Mouse (Mus musculus) limb, embryonic 15.5 days (tissue): ENCODE measurements around the gene Cpsf4l. TPM values are rescaled to one million over a fixed set of nuclear protein-coding genes. Genes with fewer than 3 reads are reported as not detected.

Experiments
- ATAC-seq: fragments of 200-750 bp; cut with Nextera tagmentation; 2 replicates; pipeline ENCODE4 v1.8.0; 2017; ENCODE audit warnings: low read depth, moderate TSS enrichment; ENCODE audit not compliant: insufficient number of reproducible peaks, low FRiP score, low TSS enrichment
- H3K27ac ChIP-seq: fragments of 300-500 bp; sonication (generic); 2 replicates; pipeline ENCODE4 v1.5.1; 2015; ENCODE audit warnings: moderate library complexity, mild to moderate bottlenecking, inconsistent platforms
- H3K27me3 ChIP-seq: fragments of 300-500 bp; sonication (generic); 2 replicates; pipeline ENCODE4 v1.6.1; 2015; ENCODE audit warnings: inconsistent platforms
- H3K36me3 ChIP-seq: fragments of 300-500 bp; sonication (generic); 2 replicates; pipeline ENCODE4 v1.6.1; 2015; ENCODE audit warnings: inconsistent platforms
- H3K4me1 ChIP-seq: fragments of 300-500 bp; sonication (generic); 2 replicates; pipeline ENCODE4 v1.6.1; 2015; ENCODE audit warnings: inconsistent platforms
- H3K4me2 ChIP-seq: fragments of 300-500 bp; sonication (generic); 2 replicates; pipeline ENCODE4 v1.6.1; 2015; ENCODE audit warnings: mild to moderate bottlenecking, inconsistent platforms
- H3K4me3 ChIP-seq: fragments of 300-500 bp; sonication (generic); 2 replicates; pipeline ENCODE4 v1.5.1; 2015; ENCODE audit warnings: mild to moderate bottlenecking, inconsistent platforms
- H3K9ac ChIP-seq: fragments of 300-500 bp; sonication (generic); 2 replicates; pipeline ENCODE4 v1.6.1; 2015; ENCODE audit warnings: inconsistent platforms
- H3K9me3 ChIP-seq: fragments of 300-500 bp; sonication (generic); 2 replicates; pipeline ENCODE4 v1.6.1; 2016; ENCODE audit warnings: inconsistent platforms
- WGBS: fragments of 180-500 bp; shearing (Covaris S2); methylation state at CpG from one replicate; pipeline ENCODE4 v1.1.7; 2015; 5-methylcytosine and 5-hydroxymethylcytosine counted together
- polyA plus RNA-seq: library from polyadenylated mRNA; unstranded; fragments of >200 nt; fragmentation: Nextera tagmentation; extraction: Ambion mirVana; gene quantifications from 2 replicates; pipeline ENCODE4 v1.2.1, GENCODE M21; 2015

Gene Cpsf4l
- polyA plus RNA-seq, 1 experiment from 2014 or later = 0.92 TPM

DNA sequence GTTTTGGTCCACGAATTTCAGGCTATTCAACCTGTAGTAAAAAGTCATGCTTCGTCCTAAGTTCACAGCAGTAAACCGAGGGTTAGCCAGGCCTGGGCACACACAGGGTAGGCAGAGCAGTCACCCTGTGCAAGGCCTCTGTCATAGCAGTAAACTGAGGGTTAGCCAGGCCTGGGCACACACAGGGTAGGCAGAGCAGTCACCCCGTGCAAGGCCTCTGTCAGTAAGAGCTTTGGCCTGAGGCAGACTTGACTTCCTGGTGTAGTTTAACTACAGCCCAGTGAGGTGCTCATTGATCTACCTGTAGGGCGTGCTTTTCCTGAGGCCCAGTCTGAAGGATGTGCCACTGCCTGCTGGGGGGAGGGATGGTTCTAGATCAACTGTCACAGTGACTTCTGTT lies 18.5 kb downstream of the Cpsf4l start:
- Histone ChIP-seq H3K36me3 (peaks cover 84% of the 10 kb centered on the region), H3K4me1 (0 out of 2 replicates have a peak, but pooled peaks cover 6% of the 10 kb centered on the region), H3K27me3 (no peaks in the 10 kb centered on the region), H3K4me2 (no peak overlapping the region), H3K4me3 (no peak overlapping the region), H3K27ac (no peak overlapping the region), H3K9ac (0 out of 2 replicates have a peak overlapping the region, but pooled peaks have one; percentile 1), H3K9me3 (no peaks in the 10 kb centered on the region)
- 77% methylated on average over 5 of the region's 5 CpGs for WGBS
- no peak for ATAC-seq

DNA sequence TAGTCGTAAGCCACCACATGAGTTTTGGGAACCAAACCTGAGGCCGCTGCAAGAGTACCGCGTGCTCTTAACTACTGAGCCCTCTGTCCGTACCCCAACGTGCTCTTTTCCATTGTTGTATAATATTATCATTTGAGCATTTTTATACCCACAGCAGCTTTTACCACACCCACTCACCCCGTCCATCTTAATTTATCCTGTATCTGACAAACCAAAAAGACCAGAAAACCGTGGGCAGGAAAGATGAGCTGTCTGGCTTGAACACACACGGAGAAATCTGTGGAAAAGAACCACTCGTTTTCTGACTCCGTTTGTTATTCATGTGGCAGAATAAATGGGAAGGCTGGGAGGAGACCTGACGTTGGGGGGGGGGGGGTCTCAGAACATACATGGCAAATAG lies 19.3 kb downstream of the Cpsf4l start:
- no peak overlapping the region for H3K4me2 ChIP-seq
- WGBS = 85% methylated on average over 12 of the region's 12 CpGs

DNA sequence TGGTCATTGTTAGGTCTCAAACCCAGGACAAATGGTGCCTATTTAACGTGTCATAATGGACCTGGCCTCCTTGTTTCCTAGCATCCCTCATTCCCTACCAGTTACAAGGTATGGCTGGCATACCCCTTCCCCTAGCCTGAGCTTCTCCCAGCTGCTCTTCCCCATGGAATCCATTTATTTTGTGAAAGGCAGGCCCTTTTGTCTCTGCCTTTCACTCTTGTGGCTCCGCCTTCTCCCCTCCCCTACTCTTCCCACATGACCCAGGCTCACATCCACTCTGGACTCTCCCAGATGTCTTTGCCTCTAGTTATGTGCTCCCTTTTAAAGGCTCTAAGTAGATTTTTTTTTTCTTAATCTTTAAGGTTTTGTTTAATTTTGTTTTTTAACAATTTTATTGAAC lies 22.8 kb downstream of the Cpsf4l start:
- Histone ChIP-seq H3K4me2 (no peak overlapping the region), H3K9ac (no peak overlapping the region), H3K4me1 (peaks cover 21% of the 10 kb centered on the region), H3K36me3 (peaks cover 45% of the 10 kb centered on the region), H3K27ac (no peak overlapping the region), H3K9me3 (no peaks in the 10 kb centered on the region), H3K27me3 (no peaks in the 10 kb centered on the region), H3K4me3 (no peak overlapping the region)
- WGBS = 70% methylated on average over 2 of the region's 2 CpGs
- ATAC-seq = no peak

More for the DNA sequence above, 19.3 kb downstream of the Cpsf4l start:
- no peak overlapping the region for H3K27ac ChIP-seq
- H3K9ac ChIP-seq = no peak overlapping the region
- no peak for ATAC-seq
- peaks cover 10% of the 10 kb centered on the region; the same call in 1 of the 2 replicates for H3K4me1 ChIP-seq
- peaks cover 76% of the 10 kb centered on the region for H3K36me3 ChIP-seq
- no peaks in the 10 kb centered on the region for H3K9me3 ChIP-seq
- no peaks in the 10 kb centered on the region for H3K27me3 ChIP-seq
- H3K4me3 ChIP-seq = no peak overlapping the region

DNA sequence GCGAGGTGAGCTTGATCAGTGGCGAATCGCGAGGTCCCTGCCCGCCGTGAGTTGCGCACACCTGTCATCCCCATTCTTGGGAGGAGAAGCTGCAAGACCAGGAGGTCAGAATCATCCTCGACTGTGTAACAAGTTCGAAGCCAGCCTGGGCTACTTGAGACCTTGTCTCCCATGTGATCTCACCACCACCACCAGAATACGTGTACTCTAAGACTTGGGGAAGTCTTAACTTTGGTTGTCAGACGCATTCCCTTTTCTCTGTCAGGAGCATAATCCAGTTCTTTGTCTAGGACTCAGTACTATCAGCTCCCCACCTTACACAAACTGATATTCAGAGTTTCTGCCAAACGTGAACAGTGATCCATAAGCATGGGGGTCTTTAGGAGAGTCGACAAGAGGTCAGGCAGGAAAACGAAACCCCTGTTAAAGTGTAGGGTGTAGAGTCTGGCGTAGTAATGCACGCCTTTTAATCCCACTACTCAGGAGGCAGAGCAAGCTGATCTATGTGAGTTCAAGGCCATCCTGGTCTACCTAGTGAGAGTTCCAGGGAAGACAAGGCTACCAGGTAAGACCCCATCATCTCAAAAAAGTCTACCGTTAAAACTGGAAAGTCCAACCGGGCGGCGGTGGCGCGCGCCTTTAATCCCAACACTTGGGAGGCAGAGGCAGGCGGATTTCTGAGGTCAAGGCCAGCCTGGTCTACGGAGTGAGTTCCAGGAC lies 24.9 kb downstream of the Cpsf4l start:
- H3K4me2 ChIP-seq = peak overlapping the region; percentile 63
- H3K4me1 ChIP-seq = peaks cover 28% of the 10 kb centered on the region
- peaks cover 24% of the 10 kb centered on the region for H3K36me3 ChIP-seq
- ATAC-seq = no peak
- no peaks in the 10 kb centered on the region for H3K27me3 ChIP-seq
- H3K4me3 ChIP-seq = peak overlapping the region; percentile 96
- WGBS = 40% methylated on average over 25 of the region's 25 CpGs
- H3K9ac ChIP-seq = peak overlapping the region; percentile 65
- H3K27ac ChIP-seq = peak overlapping the region; percentile 96
- H3K9me3 ChIP-seq = no peaks in the 10 kb centered on the region

DNA sequence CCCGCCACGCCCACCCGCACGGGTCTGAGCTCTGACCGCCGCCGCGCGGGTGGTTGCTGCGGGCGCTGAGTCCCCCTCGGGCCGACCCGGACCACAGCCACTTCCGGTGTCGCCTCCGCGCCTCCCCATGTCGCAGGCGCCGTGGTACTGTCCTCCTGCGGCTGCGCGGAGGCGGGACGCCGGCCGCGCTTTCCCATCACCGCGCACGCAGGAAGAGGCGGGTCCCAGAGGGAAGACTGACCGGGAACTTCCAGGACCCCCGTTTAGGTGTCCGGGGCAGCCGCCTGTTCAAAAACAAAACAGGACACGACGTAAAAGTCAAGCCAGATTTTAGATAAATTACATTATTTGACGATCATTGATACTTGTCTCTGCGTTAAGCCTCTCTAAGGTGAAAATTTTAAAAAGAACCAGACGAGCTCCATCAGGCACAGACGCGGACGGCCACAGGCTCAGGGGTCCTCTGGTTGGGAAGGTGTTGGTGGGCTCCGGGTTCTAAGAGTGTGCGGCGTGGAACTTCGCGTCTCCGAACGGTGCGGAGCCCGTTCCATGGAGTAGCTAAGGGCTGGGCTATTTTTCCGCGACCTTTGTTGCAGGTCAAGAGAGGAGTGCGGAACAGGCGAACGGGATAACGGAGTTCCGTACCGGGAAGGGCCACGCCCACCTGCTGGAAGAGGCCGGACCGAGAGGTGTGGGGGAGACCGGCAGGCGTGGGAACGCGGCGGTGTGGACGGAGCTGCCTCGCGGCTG lies 25.7 kb downstream of the Cpsf4l start, which contains the start of the genes Fam104a and D11Wsu47e:
TSS of gene Fam104a (minus strand) at position 199 of the 750 bp plus-strand sequence.
TSS of gene D11Wsu47e (plus strand) at position 456 of the 750 bp plus-strand sequence.
- H3K4me3 ChIP-seq = peak within 1 kb of the TSS; percentile 96
- no peaks in the 10 kb centered on the region for H3K9me3 ChIP-seq
- under 1% methylated on average over 57 of the region's 73 CpGs for WGBS
- peak within 1 kb of the TSS; percentile 96 for H3K27ac ChIP-seq
- peaks cover 17% of the 10 kb centered on the region for H3K36me3 ChIP-seq
- H3K9ac ChIP-seq = peak within 1 kb of the TSS; percentile 96
- peaks cover 28% of the 10 kb centered on the region for H3K4me1 ChIP-seq
- no peaks in the 10 kb centered on the region for H3K27me3 ChIP-seq
- peak; percentile 91 for ATAC-seq
- peak within 1 kb of the TSS; percentile 74 for H3K4me2 ChIP-seq

DNA sequence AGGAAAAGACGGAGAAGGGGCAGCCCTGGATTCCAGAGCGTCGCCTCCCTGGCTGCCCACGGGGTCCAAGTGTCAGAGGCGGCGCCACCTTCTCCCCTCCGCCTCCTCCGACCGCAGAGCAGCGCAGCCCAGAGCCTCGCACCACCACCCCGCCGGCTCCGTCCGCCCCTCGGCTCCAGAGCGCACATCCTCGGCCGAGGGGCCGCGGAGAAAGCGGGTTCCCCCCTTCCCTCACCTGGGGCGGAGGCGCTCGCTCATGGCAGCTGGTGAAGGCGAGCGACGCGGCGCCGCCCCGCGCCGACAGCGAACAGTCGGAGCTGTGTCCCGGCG lies 26.2 kb downstream of the Cpsf4l start:
- Histone ChIP-seq H3K27ac (peak overlapping the region; percentile 96), H3K9ac (peak overlapping the region; percentile 96), H3K4me2 (peak overlapping the region; percentile 74), H3K9me3 (no peaks in the 10 kb centered on the region), H3K36me3 (peaks cover 11% of the 10 kb centered on the region), H3K4me3 (peak overlapping the region; percentile 96), H3K27me3 (no peaks in the 10 kb centered on the region), H3K4me1 (peaks cover 29% of the 10 kb centered on the region)
- ATAC-seq = peak; percentile 53
- under 1% methylated on average over 32 of the region's 38 CpGs for WGBS

DNA sequence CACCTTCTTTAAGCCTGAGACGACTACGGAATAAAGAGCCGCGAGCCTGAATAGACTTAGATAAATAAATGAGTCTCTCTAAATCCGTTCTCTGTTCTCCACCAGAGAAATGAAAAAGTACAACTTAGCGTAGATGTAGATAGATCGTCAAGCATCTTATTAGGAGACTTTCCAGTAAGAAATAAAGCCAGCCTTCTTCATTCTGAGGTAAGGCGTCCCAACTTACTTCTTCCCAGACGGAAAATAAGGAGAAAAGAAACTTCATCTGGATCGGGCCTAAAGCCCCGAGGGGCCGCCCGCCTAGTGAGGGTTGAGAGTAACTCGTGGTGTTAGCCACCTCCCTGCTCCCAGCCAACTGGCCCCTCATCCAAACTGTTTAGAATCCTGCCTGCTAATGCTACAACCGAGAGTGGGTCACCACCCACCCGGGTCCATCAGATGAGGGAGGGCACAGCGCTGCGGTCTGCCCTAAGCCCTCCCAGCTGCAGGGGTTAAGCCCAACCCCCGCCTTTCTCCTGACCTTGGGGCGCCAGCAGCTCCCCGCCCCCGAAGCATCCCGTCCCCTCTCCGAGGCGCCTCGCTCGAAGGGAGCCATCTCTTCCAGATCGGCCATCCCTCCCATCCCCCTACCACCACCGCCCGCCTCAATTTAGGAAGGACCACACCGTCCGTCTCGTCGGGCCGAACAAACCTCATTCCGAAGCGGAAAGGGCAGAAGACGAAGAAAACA lies 26.8 kb downstream of the Cpsf4l start:
- 2% methylated on average over 38 of the region's 38 CpGs for WGBS
- H3K36me3 ChIP-seq = peaks cover 6% of the 10 kb centered on the region
- H3K9ac ChIP-seq = peak overlapping the region; percentile 96
- H3K4me3 ChIP-seq = peak overlapping the region; percentile 96
- H3K27me3 ChIP-seq = no peaks in the 10 kb centered on the region
- H3K9me3 ChIP-seq = no peaks in the 10 kb centered on the region
- peaks cover 33% of the 10 kb centered on the region for H3K4me1 ChIP-seq
- peak; percentile 30; the same call in 1 of the 2 replicates for ATAC-seq
- H3K27ac ChIP-seq = peak overlapping the region; percentile 96
- H3K4me2 ChIP-seq = peak overlapping the region; percentile 74

DNA sequence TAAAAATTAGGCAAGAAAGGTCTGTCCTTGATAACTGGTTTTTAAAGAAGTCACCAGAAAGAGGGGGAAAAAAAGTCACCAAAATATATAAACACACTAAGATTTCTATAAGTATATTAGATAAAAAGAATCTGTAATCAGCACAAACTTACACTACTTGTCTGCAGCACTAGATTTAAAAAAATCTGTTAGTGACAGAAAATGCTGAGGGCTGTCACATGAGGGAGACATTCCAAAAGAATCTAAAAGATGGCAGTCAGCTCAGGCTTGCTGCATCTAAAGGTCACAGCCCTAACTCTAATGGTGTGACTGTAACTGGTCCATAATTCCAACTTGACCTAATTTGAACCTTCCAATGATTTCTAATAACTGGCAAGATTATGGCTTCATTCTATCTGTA lies 27.8 kb downstream of the Cpsf4l start:
- peaks cover 1% of the 10 kb centered on the region; the same call in 1 of the 2 replicates for H3K36me3 ChIP-seq
- H3K27ac ChIP-seq = no peak overlapping the region
- no peak overlapping the region for H3K4me2 ChIP-seq
- peaks cover 44% of the 10 kb centered on the region for H3K4me1 ChIP-seq
- H3K9ac ChIP-seq = no peak overlapping the region
- H3K9me3 ChIP-seq = no peaks in the 10 kb centered on the region
- ATAC-seq = no peak
- H3K4me3 ChIP-seq = no peak overlapping the region
- H3K27me3 ChIP-seq = no peaks in the 10 kb centered on the region

DNA sequence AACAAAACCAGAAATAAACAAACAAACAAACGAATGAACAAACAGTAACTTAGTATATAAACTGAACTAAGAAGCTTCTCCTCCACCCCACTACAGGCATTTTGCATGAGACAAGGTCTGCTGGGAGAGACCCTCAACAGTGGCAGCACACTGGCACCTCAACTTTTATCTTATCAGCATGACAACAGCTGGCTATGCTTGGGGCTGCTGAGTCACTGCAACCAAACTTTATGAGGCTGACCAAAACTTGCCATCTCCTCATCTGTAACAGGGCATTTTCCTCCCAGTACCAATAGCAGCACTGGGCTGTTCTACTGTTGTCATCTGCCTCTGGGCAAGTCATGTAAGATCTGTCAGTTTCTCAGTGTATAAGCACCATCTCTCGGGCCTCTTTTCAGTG lies 28.9 kb downstream of the Cpsf4l start:
- Histone ChIP-seq H3K4me2 (no peak overlapping the region), H3K9me3 (no peaks in the 10 kb centered on the region), H3K9ac (no peak overlapping the region), H3K4me3 (no peak overlapping the region), H3K27me3 (no peaks in the 10 kb centered on the region), H3K27ac (no peak overlapping the region), H3K36me3 (peaks cover 12% of the 10 kb centered on the region), H3K4me1 (peaks cover 39% of the 10 kb centered on the region)
- 82% methylated on average over 2 of the region's 2 CpGs for WGBS
- no peak for ATAC-seq

DNA sequence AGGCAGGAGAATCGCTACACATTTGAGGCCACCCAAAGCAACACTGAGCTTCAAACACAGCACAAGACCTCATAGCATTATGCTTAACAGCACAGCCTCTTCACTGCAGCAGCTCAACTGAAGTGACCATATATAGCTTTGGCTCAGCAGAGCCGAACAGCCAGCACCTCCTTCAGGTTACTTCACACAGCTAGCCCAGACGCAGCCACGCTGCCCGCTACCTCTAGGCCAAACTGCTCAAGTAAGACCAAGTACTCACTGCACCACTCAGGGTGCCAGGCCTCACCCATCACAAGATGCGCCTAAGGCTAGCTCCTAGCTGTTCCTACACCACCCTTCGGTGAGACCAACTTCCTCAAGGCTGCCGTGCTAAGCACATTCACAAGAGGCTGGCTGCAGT lies 31.4 kb downstream of the Cpsf4l start:
- H3K4me2 ChIP-seq = no peak overlapping the region
- H3K9ac ChIP-seq = no peak overlapping the region
- 81% methylated on average over 8 of the region's 8 CpGs for WGBS
- H3K9me3 ChIP-seq = no peaks in the 10 kb centered on the region
- peaks cover 33% of the 10 kb centered on the region for H3K36me3 ChIP-seq
- H3K4me3 ChIP-seq = no peak overlapping the region
- H3K27ac ChIP-seq = no peak overlapping the region
- ATAC-seq = no peak
- peaks cover 29% of the 10 kb centered on the region; the same call in 1 of the 2 replicates for H3K4me1 ChIP-seq
- no peaks in the 10 kb centered on the region for H3K27me3 ChIP-seq

DNA sequence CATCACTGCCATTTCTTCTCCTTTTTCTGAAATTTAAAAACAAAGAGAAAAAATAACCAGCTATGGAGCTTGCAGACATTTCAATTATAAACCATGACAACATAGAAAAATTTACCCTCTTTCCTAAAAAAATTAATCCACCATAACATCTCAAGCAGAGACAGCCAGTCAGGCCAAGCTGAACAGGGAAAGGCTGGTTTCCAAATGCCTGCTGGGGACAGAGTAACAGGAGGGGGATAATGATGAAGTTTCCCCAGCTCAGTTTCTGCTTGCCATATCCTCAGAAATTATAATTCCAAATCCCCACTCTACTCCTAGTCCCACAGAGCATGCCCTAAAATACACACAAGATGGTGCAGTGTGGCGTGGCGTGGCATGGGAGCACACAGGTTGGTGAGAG lies 32.4 kb downstream of the Cpsf4l start:
- no peak overlapping the region for H3K27ac ChIP-seq
- peaks cover 38% of the 10 kb centered on the region for H3K36me3 ChIP-seq
- H3K4me3 ChIP-seq = no peak overlapping the region

More for the DNA sequence above, 32.4 kb downstream of the Cpsf4l start:
- no peak overlapping the region for H3K4me2 ChIP-seq
- no peak for ATAC-seq
- H3K27me3 ChIP-seq = no peaks in the 10 kb centered on the region
- H3K9me3 ChIP-seq = no peaks in the 10 kb centered on the region
- peaks cover 25% of the 10 kb centered on the region; the same call in 1 of the 2 replicates for H3K4me1 ChIP-seq
- 86% methylated on average over 2 of the region's 2 CpGs for WGBS
- H3K9ac ChIP-seq = no peak overlapping the region
